In genomic region chr2:33370777-33371647, GRCm38 (mm10) we compare ENCODE assay signal across 8 mouse cellular contexts. TPM values are rescaled to one million over a fixed set of nuclear protein-coding genes. Genes with fewer than 3 reads are reported as not detected.
DNase-seq lines count a peak whose midpoint lies in the region; ATAC-seq lines count a peak whose summit lies in the region.

Gene Ralgps1 (minus strand): TSS chr2:33371486.

- peak within 1 kb of the TSS; percentile 66 for H3K4me2 ChIP-seq in hindbrain, embryonic 15.5 days

- H3K9ac ChIP-seq in hindbrain, embryonic 15.5 days = peak within 1 kb of the TSS; percentile 83

- H3K4me1 ChIP-seq in hindbrain, embryonic 15.5 days (replicated peaks) = peaks cover 29% of the 10 kb centered on the region

- under 1% methylated on average over 52 of the region's 74 CpGs for WGBS in hindbrain, embryonic 15.5 days

- peak; percentile 99 for ATAC-seq in hindbrain, embryonic 15.5 days (ENCODE audit: low FRiP score, low read depth)

- no peaks in the 10 kb centered on the region for H3K27me3 ChIP-seq in hindbrain, embryonic 15.5 days

- peak; percentile 90 for DNase-seq in T-cell, adult 2 months (ENCODE audit: low spot score)
- DNase-seq in cerebellum, postnatal 36 days = peak; percentile 98 to 99
- DNase-seq in frontal cortex, postnatal 36 days (ENCODE audit: low spot score in 2 of 2) = peak; percentile 94 to 98
- DNase-seq in left cerebral cortex, adult 11 months (ENCODE audit: low spot score) = peak; percentile 97
- peak; percentile 97 to 99 for DNase-seq in lung, postnatal 4 days
- DNase-seq in retina, postnatal 7 days (ENCODE audit: low read depth, low spot score) = peak; percentile 92
- DNase-seq in urinary bladder, adult 2 months (ENCODE audit: low spot score) = peak; percentile 92

- H3K4me3 ChIP-seq in hindbrain, embryonic 15.5 days = peak within 1 kb of the TSS; percentile 58

- peak within 1 kb of the TSS; percentile 98 for H3K27ac ChIP-seq in hindbrain, embryonic 15.5 days (replicated peaks)

- H3K9me3 ChIP-seq in hindbrain, embryonic 15.5 days = no peaks in the 10 kb centered on the region

- H3K36me3 ChIP-seq in hindbrain, embryonic 15.5 days = peaks cover 3% of the 10 kb centered on the region

RNA-seq across cellular contexts. Expression of gene Ralgps1, which starts in this region (rescaled TPM):
- polyA plus RNA-seq in hindbrain, embryonic 15.5 days (2015; fragmentation: Nextera tagmentation; extraction: Ambion mirVana) = 37.2 and 42.8 TPM in 2 replicates
- polyA plus RNA-seq in urinary bladder, adult 2 months (2012; rRNA removed) = 8.2 and 8.4 TPM in 2 replicates

Comparison
In these comparisons a context has a peak if more than half of its experiments do, and no peak if none do; other contexts are left out.
1. Peak in every context shown above with its lines: DNase-seq, ATAC-seq, H3K4me3 ChIP-seq and H3K27ac ChIP-seq.